Mouse (Mus musculus) lung, adult 2 months (tissue): ENCODE measurements at regions not wholly inside any gene's neighbourhood (a gene's known extent, or its start where the extent isn't known, plus 50 kb on each side); places are given as distances from the start of the nearest gene placed in this dataset.

Source experiments
- CTCF ChIP-seq: fragments of 200-500 bp; IDR thresholded peaks from 2 replicates; pipeline ENCODE4 v1.5.1; 2011; ENCODE audit warnings: mild to moderate bottlenecking, low read length, control low read depth; ENCODE audit not compliant: insufficient read depth
- POLR2A ChIP-seq: fragments of 200-500 bp; IDR thresholded peaks from 2 replicates; pipeline ENCODE4 v1.6.1; 2011; ENCODE audit warnings: low read depth, mild to moderate bottlenecking, control low read depth, low read length, borderline replicate concordance; ENCODE audit errors: extremely low read depth

- no peak for TF ChIP-seq CTCF
- TF ChIP-seq POLR2A, result no peak
These were observed 118.3 kb downstream of the Dact1 start for GRCm38 (mm10) chr12:71427974-71428373.
